Mouse (Mus musculus): ENCODE results near the gene Grin2d.

The Grin2d gene

DNA sequence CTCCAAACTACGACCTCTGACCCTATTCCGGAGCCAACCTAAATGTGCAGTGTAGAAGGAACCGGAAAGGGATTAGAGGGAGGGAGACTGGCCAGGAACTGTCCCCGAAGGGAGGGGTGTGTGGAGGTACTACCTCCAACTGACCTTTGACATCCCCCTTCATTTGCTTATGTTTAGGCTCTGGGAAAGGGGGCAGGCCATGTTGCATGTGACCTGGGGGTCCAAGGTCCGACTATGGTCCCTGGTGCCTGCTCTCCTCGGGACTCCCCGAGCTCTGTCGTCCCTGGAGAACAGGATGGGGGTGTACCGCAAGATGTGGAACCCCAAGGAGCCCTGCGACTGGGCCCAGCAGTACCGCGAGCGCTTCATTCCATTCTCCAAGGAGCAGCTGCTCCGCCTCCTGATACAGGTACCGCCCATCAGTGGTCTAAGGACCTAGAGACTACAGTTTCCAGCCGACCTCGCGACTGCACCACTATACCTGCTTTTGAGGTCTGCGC, 19.1 kb upstream of the Grin2d start:
- peak; percentile 50 to 65 for DNase-seq

DNA sequence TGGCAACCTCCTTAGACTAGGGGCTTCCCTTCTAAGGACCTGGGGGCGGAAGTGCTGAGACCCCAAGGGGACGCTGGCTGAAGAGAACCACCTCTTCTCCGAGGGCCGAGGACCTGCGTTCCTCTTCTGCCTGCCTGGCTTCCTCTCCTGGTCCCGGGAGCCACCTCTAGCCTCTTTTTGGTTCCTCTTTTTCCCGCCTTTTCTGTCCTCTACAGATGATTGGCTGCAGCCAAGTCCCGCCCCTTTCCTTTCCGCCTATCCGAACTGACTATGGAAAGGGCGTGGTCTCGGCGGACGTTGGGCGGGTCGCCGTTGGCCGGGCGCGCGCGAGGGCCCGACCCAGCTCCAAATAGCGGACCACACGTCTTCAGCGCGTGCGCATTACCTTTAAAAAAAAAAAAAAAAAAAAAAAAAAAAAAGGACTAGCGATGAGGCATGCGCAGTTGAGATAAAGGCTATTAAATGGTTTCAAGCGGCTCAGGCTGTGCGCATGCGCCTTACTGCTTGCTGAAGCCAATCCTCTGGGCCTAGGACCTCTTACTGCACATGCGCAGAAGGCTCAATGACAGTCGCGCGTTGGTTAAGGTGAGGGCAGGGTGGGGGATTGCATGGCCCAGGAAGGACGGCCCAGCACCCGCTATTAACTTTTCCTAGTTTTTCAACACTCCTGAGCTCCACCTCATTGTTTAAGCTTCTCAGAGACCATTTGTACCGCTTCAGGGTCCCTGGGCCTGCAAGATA, 18.5 kb upstream of the Grin2d start, which contains the start of the genes Syngr4 and Tmem143:
TSS of gene Syngr4 (minus strand) at position 198 of the 741 bp plus-strand sequence.
TSS of gene Tmem143 (plus strand) at position 425 of the 741 bp plus-strand sequence.
- peak; percentile 94 to 95 for DNase-seq

- DNase-seq = no peak
Measured at GRCm38 (mm10) chr7:45895931-45896516, 17.8 kb upstream of the Grin2d start.

DNA sequence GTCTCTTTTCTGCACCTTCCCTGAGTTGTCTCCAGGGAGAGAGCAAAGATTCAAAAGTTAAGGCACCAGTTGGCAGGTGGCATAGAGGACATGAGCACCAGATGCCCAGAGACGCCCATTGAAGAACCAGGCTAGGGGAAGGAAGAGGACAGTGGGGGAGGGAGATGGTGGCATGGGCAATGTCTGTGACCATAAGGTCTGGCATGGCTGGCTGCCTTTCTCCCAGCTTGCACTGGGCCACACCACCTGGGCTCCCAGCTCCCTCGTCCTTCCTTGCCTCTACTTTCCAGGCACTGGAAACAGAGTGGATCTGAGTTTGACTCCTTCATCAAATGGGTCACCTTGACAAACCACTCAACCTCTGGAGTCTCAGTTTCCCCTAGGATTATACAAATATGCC, 14.5 kb upstream of the Grin2d start:
- DNase-seq = no peak

- DNase-seq = no peak
Measured at GRCm38 (mm10) chr7:45887246-45887645, 9.1 kb upstream of the Grin2d start.

- no peak for DNase-seq
Measured at GRCm38 (mm10) chr7:45881011-45881410, 2.8 kb upstream of the Grin2d start.

DNA sequence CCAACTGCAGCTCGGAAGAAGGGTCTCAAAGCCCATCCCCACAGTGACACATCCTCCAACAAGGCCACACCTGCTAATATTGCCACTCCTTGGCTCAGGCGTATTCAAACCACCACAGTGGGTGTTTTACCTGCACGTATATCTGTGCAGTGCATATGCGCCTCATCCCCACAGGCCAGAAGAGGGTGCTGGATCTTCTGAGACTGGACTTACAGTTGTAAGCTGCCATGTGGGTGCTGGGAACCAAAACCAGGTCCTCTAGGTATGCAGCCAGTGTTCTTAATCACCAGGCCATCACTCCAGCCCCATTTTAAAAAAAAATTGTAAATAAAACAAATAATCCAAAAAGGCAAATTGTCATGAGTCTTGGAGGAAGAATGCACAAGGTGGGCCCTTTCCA, 2.4 kb upstream of the Grin2d start:
- DNase-seq = no peak

DNA sequence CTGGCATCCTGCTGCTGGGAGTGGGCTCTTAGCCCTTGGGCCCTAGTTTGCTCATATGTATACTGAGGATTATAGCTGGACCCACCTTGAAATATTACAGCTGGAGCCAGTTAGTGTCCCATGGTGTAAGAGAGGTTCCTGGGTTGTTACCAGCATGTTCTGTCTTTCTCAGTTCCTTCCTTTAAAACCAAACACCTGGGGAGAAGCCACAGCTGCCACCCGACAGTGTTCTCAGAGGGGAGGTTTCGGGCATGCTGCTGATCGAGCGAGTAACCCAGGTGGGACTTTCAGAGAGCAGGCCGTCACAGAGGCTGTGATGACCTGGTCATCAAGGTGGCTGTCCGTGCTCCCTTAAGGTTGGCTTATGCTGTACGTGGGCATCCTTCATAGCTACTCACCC, 1.3 kb downstream of the Grin2d start:
- no peak for DNase-seq

DNA sequence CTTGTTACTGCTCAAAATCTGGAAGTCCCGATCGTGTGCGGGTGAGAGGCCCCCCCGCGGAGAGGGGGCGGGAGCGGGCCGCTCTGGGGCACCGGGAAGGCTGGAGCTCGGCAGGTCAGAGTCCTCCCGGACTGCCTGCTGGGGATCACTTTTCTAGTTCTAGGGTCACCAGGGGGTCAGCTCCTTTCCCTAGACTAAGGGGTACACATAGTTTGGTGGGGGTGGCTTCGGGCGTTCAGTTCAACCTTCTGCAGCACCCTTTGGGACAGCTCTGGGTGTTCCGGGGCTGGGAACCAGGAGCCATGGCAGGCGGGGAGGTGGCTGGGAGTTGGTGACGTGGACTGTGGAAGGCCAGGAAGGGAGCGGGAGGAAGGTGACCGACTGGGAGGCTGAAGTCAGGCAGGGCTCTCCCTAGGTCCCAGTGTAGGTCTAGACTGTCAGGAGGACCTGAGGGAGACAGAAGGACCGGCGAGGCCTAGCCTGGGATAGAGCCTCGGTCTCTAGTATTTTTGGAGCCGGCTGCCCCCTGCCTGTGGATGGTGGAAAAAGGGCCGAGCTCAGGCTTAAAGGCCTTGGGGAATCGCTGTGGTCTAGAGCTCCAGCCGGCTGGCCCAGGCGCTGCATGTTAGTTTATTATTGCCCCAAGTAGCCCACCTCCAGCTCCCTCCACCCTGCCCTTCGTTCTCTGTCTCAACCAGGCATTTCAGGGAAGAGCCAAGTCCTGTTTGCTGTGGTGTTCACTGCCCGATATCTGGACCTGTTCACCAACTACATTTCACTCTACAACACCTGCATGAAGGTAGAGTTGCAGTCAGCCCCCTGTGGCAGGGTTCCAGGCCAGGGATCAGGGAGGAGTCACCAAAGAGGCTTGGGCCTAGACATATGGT, 4.9 kb downstream of the Grin2d start:
- peak; percentile 62 to 68 for DNase-seq

DNA sequence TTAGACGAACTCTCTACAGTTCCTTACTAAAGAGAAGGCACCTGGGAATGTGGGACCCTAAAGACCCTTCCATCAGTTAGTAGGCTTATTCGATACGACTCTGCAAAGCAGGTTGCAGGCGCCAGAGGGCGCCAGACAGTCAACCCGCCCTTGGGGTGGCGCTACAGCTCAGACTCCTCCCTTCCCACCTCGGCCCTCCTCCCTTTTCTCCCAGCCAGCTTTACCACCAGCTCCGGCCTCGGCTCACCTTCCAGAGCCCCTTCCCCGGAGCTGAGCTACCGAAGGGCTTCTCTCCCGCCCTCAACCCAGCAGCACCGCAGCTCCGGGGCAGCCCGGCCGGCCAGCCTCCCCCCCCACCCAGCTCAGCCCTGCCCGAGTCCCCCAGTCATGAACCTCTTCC, 5.6 kb downstream of the Grin2d start, which contains the start of gene Kdelr1:
TSS of gene Kdelr1 (plus strand) at position 149 of the 400 bp plus-strand sequence.
- peak; percentile 90 for DNase-seq

DNA sequence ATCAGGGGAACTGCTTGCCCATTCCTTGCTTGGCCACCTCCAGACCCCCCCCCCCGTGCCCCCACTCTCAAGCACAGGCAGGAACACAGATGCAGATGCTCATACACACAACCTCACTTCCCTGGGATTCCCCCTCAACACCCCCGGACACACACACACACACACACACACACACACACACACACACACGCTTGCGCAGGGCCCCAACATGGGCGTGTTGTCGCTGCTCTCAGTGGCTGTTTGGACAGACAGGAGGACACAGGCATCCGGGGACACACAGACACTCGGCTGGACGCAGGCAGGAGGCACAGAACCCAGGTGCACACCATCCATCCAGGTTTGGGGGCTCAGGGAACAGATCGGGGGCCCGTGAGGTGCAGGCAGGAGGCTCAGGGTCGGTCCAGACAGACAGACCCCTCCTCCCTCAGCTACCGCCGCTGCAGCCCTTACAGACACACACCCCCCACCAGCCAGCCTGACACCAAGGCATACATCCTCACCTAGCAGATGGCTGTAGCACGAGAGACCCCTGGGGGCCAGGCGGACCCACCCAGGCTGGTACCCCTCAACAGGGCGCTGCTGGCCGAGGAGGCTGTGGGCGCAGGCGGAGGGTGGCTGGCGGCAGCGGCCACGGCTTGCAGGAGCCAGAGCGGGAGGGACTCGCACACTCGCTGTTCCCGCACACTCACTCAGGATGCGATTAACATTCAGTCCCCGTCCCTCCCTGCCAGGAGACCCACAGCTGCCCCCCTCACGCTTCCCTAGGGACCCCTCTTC, 7.7 kb downstream of the Grin2d start:
- no peak for DNase-seq

- no peak for DNase-seq
Measured at GRCm38 (mm10) chr7:45869787-45870186, 8.4 kb downstream of the Grin2d start.

DNA sequence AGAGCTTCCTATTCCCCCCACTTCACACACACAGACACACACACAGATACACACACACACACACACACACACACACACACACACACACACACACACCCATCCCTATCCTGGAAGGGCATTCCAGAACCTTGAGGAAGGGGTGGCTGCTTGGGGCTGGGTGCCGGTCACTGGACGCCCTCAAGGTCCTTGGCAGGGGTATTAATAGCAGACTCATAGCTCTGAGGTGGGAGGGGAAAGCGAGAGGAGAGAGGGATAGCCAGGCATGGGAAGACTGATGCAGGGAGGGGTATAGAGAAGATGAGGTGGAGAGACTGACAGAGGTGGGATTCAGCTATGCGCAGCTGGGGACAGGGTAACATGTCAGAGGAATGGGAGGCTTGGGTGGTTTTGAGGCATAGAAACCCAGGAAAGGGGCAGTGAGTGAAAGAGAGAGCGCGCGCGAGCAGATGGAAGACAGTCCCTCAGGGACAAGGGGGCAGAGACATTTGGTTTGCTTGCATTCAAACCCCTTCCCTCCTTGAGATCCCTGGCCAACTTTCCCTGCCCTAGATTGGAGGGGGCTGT, 9.0 kb downstream of the Grin2d start:
- DNase-seq = no peak

DNA sequence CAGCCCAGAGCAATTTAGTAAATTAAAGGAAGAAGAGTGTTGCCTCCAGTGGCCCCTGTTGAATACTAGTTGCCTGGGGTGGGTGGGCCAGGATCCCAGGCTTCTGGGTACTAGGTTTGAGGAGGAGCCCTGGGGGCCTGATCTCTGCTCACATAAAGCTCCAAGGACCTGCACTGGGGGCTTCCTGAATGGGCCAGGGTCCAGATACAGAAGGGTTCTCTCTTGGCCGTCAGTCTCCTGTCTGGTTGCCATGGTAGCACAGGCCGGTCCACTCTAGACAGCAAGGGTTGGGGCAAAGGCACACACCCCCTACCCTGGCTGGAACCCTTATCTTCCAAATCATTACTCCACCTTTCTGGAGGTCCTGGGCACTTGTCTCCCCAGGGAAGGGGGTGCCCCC, 10.3 kb downstream of the Grin2d start:
- DNase-seq = no peak

GRCm38 (mm10) chr7:45865925-45866910, 12.0 kb downstream of the Grin2d start:
- DNase-seq = peak; percentile 86 to 90

GRCm38 (mm10) chr7:45864435-45864834, 13.7 kb downstream of the Grin2d start:
- DNase-seq = no peak

DNA sequence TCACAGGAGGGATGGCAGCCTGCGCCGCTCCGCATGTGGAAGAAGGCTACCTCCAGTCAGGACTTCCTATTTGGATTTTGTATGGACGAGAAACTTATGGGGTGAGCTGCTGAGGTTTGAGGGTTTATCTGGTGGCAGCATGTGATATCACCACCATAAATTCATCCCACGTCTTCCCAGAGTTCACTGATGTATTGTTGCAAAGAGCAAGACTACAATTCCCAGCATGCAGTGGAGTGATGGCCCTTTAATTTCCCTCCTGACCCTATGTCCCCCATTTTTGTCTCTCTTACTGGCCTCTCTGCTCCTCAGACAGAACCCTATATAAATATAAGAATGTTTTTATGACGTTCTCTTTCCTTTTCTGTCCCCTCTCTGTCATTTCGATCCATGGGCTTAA, 15.4 kb downstream of the Grin2d start:
- DNase-seq = no peak

DNA sequence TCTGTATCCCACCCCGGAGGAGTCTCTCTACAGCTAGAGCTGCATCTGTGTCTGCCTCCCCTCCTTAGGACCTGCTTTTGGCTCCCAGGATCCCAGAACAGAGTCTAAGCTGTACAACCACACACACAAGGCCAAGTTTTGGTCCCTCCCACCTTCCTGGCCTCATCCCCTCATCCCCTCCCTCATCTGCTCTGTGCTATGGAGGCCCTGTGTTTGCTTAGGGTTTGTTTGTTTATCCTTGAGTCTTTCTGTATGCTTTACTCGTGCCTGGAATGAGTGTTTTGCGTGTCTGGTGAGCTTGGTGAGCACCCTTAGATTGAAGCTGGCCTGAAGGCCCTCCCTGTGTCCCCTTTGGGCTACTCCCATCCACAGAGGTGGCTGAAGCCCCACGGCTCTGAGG, 19.2 kb downstream of the Grin2d start:
- DNase-seq = no peak

- DNase-seq = no peak
Measured at GRCm38 (mm10) chr7:45856950-45857901, 21.0 kb downstream of the Grin2d start.

DNA sequence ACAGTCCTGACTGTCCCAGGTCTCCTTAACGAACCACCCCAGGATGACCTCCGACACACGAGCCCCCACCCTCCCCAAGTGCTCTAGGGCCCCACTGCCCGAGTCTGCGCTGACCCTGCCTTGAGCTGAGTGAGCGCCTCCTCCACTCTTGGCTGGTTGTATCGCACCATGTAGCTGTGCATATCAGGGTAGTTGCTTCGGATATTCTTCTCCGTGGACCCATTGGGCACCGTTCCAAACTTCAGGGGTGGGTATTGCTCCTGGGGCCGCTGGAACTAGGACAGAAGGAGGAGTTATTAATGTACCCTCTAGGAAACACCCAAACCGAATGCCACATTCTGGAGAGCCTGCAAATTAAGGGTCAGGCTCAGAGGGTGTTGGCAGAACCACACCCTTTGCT, 25.1 kb downstream of the Grin2d start:
- no peak for DNase-seq

All from thymus, postnatal 36 days (tissue).